Mouse (Mus musculus) stomach, postnatal 0 days (tissue): ENCODE results near the gene Rin2. TPM values are rescaled to one million over a fixed set of nuclear protein-coding genes. Genes with fewer than 3 reads are reported as not detected.
"Not testable (repeated sequence)": the region's sequence is repeated elsewhere in the genome, so short reads cannot be mapped to it uniquely, and the experiment has no call there.

Experiments
- ATAC-seq: fragments of 200-750 bp; cut with Nextera tagmentation; 2 replicates; pipeline ENCODE4 v1.8.0; 2017; ENCODE audit not compliant: low FRiP score, low TSS enrichment
- DNase-seq: peaks from one replicate; pipeline ENCODE4 v3.0.0-alpha.2; 2016; ENCODE audit warnings: low spot score
- H3K27ac ChIP-seq: fragments of 300-500 bp; sonication (generic); replicated peaks from 2 replicates; pipeline ENCODE4 v1.5.1; 2014; ENCODE audit warnings: mild to moderate bottlenecking, control low read depth
- H3K27me3 ChIP-seq: fragments of 300-500 bp; sonication (generic); 2 replicates; pipeline ENCODE4 v1.6.1; 2014; ENCODE audit warnings: low read length; ENCODE audit not compliant: control insufficient read depth, insufficient read depth
- H3K36me3 ChIP-seq: fragments of 300-500 bp; sonication (generic); 2 replicates; pipeline ENCODE4 v1.6.1; 2014; ENCODE audit warnings: low read length, mixed read lengths; ENCODE audit not compliant: control insufficient read depth, insufficient read depth
- H3K4me1 ChIP-seq: fragments of 300-500 bp; sonication (generic); replicated peaks from 2 replicates; pipeline ENCODE4 v1.6.1; 2014; ENCODE audit warnings: antibody characterized with exemption; ENCODE audit not compliant: control insufficient read depth, insufficient read depth
- H3K4me2 ChIP-seq: fragments of 300-500 bp; sonication (generic); replicated peaks from 2 replicates; pipeline ENCODE4 v1.6.1; 2014; ENCODE audit warnings: low read depth, mild to moderate bottlenecking, control low read depth, moderate library complexity
- H3K4me3 ChIP-seq: fragments of 300-500 bp; sonication (generic); 2 replicates; pipeline ENCODE4 v1.5.1; 2014; ENCODE audit warnings: low read depth, low read length, control low read depth
- H3K9ac ChIP-seq: fragments of 300-500 bp; sonication (generic); 2 replicates; pipeline ENCODE4 v1.6.1; 2014; ENCODE audit warnings: mild to moderate bottlenecking, low read length, control low read depth, mixed read lengths
- H3K9me3 ChIP-seq: fragments of 300-500 bp; sonication (generic); 2 replicates; pipeline ENCODE4 v1.6.1; 2016; ENCODE audit warnings: low read length; ENCODE audit not compliant: control insufficient read depth
- CTCF ChIP-seq: IDR thresholded peaks from 2 replicates; pipeline ENCODE4 v1.5.1; 2016; ENCODE audit warnings: antibody characterized with exemption, low read depth, mild to moderate bottlenecking, moderate library complexity
- EP300 ChIP-seq: optimal IDR thresholded peaks from 2 replicates; pipeline ENCODE3; 2016; ENCODE audit warnings: antibody characterized with exemption
- WGBS: fragments of 180-500 bp; shearing (Covaris S2); extraction: QIAGEN DNeasy Blood & Tissue Kit; methylation state at CpG from one replicate; pipeline ENCODE4 v1.1.7; 2014; 5-methylcytosine and 5-hydroxymethylcytosine counted together
- polyA plus RNA-seq: library from polyadenylated mRNA; unstranded; fragments of >200 nt; fragmentation: Nextera tagmentation; extraction: Ambion mirVana; gene quantifications from 2 replicates; pipeline ENCODE4 v1.2.1, GENCODE M21; 2015

The Rin2 gene
- polyA plus RNA-seq, 1 experiment from 2014 or later, result 22.2 TPM

DNA sequence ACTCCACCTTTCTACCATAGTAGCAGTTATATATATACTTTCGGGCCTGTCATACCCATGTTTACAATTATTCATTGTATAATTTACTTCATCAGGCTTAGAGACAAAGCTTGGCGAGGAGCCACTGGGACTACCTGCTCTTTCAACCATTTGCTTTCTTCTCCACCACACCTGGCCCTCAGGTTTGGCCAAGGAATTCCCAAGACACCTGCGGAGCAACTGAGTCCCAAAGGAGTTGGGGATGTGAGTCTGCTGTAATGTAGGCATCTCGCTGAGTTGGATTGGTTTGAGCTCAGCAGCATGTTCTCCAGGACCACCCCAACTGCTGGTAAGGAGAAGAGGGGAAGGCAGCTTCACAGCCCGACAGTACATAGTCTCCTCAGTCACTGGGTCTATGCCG lies 226.8 kb downstream of the Rin2 start, which contains the start of gene Naa20:
TSS of gene Naa20 (plus strand) at position 239 of the 400 bp plus-strand sequence.
- DNase-seq (no peak), ATAC-seq (no peak)
- no peaks in the 10 kb centered on the region for H3K9me3 ChIP-seq
- peak within 1 kb of the TSS; percentile 98 for H3K4me3 ChIP-seq
- TF ChIP-seq CTCF (no peak), EP300 (no peak)
- no peaks in the 10 kb centered on the region for H3K27me3 ChIP-seq
- 0 out of 2 replicates have a peak, but pooled peaks cover 5% of the 10 kb centered on the region for H3K4me1 ChIP-seq
- peaks cover 3% of the 10 kb centered on the region; the same call in 1 of the 2 replicates for H3K36me3 ChIP-seq
- 85% methylated on average over 6 of the region's 6 CpGs for WGBS
- H3K27ac ChIP-seq, result peak within 1 kb of the TSS; percentile 93
- H3K9ac ChIP-seq, result no peak within 1 kb of the TSS
- H3K4me2 ChIP-seq, result peak within 1 kb of the TSS; percentile 58

DNA sequence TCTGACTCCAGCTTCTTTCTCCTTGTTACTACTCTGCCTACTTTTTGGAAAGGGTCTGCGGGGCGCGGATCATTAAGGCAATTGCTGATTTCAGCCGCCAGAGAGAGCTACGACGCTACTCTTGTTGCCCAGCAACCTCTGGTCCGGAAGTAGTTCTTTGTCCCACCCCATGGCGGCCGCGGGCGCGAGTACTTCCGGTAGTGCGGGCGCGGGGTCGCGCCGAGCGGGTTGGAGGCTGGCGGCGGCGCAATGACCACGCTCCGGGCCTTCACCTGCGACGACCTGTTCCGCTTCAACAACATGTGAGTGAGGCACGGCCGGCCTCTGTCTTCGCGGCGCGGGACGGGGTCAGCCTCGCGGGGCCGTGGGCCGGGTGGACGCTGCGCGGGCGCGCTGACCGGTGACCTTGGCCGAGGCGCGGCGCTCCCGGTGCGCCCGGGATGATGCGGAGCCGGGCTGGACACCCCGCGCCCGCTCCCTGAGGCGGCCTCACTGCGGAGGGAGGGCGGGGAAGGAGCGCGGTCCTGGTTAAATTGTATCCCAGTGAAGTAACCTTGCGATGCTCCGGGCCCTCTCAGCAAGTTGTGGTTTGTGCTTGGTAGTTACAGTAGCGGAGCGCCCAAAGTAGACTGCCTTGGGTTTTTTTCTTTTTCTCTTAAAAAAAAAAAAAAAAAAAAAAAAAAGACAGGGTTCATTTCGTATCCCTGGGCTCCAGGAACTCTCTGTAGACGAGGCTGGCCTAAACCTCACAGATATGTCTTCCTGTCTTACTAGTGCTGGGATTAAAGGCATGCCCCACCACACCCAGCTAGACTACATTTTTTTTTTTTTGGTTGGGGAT lies 228.3 kb downstream of the Rin2 start:
- H3K36me3 ChIP-seq, result peaks cover 3% of the 10 kb centered on the region; the same call in 1 of the 2 replicates
- peak overlapping the region; percentile 58 for H3K4me2 ChIP-seq
- peak overlapping the region; percentile 91 for H3K9ac ChIP-seq
- TF ChIP-seq CTCF (peak; percentile 73), EP300 (no peak)
- DNase-seq (peak; percentile 90), ATAC-seq (peak; percentile 96)
- no peaks in the 10 kb centered on the region for H3K27me3 ChIP-seq
- H3K4me3 ChIP-seq, result peak overlapping the region; percentile 98
- H3K27ac ChIP-seq, result peak overlapping the region; percentile 93
- H3K4me1 ChIP-seq, result 0 out of 2 replicates have a peak, but pooled peaks cover 5% of the 10 kb centered on the region
- no peaks in the 10 kb centered on the region for H3K9me3 ChIP-seq
- under 1% methylated on average over 68 of the region's 68 CpGs for WGBS

- peak overlapping the region; percentile 58 for H3K4me2 ChIP-seq
- peaks cover 3% of the 10 kb centered on the region for H3K36me3 ChIP-seq
- ATAC-seq (no peak), DNase-seq (no peak)
- no peak overlapping the region; the same call in 1 of the 2 replicates for H3K27ac ChIP-seq
- H3K4me3 ChIP-seq, result peak overlapping the region; percentile 98
- H3K9ac ChIP-seq, result peak overlapping the region; percentile 91
- 0 out of 2 replicates have a peak, but pooled peaks cover 5% of the 10 kb centered on the region for H3K4me1 ChIP-seq
- no peaks in the 10 kb centered on the region for H3K9me3 ChIP-seq
- no peak for TF ChIP-seq CTCF
- no peak for TF ChIP-seq EP300
- H3K27me3 ChIP-seq, result no peaks in the 10 kb centered on the region
- 20% methylated on average over 12 of the region's 12 CpGs for WGBS
Measured at GRCm38 (mm10) chr2:145903983-145904616, 229.1 kb downstream of the Rin2 start.

DNA sequence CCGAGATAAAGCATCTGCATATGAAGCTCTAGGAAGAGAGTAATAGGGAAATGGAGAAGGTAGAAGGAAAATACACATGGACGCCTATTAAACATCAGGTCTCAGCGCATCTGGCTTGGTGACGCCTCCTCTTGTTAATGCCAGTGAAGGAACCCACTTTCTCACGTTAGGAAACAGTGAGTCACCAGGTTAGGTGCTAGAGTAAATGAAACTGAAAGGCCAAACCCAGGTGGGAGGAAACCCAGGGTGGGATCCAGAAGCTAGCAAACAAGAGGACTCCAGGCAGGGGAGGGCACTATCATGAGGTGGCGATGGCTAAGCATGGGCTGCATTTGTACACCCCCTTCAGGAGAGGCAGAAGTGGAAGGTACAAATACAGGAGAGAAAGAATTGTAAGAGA lies 230.1 kb downstream of the Rin2 start:
- Histone ChIP-seq H3K27me3 (no peaks in the 10 kb centered on the region), H3K27ac (0 out of 2 replicates have a peak overlapping the region, but pooled peaks have one; percentile 45), H3K4me2 (0 out of 2 replicates have a peak overlapping the region, but pooled peaks have one; percentile 11), H3K4me1 (0 out of 2 replicates have a peak, but pooled peaks cover 5% of the 10 kb centered on the region), H3K4me3 (no peak overlapping the region), H3K9me3 (no peaks in the 10 kb centered on the region), H3K36me3 (peaks cover 3% of the 10 kb centered on the region), H3K9ac (no peak overlapping the region)
- WGBS, result 55% methylated on average over 6 of the region's 6 CpGs
- DNase-seq, result peak; percentile 39
- ATAC-seq, result peak; percentile 43; the same call in 1 of the 2 replicates
- TF ChIP-seq EP300 (no peak), CTCF (no peak)

GRCm38 (mm10) chr2:145905884-145906283 lies 230.9 kb downstream of the Rin2 start:
- not testable (repeated sequence) for H3K36me3 ChIP-seq, H3K9me3 ChIP-seq, H3K9ac ChIP-seq, DNase-seq, H3K27ac ChIP-seq, H3K4me2 ChIP-seq, H3K4me3 ChIP-seq, H3K4me1 ChIP-seq, ATAC-seq, H3K27me3 ChIP-seq
- TF ChIP-seq CTCF, result peak; percentile 56
- WGBS, result 40% methylated on average over 4 of the region's 4 CpGs
